Mouse (Mus musculus) liver, postnatal 0 days (tissue): ENCODE results near the gene Mag.
"Not testable (repeated sequence)": the region's sequence is repeated elsewhere in the genome, so short reads cannot be mapped to it uniquely, and the experiment has no call there.

Experiments used
- CTCF ChIP-seq: sonication (generic); IDR thresholded peaks from 2 replicates; pipeline ENCODE4 v1.5.1; 2016; ENCODE audit warnings: antibody characterized with exemption, low read depth
- EP300 ChIP-seq: IDR thresholded peaks from 2 replicates; pipeline ENCODE4 v1.6.1; 2016; ENCODE audit warnings: antibody characterized with exemption, low read depth, mild to moderate bottlenecking

DNA sequence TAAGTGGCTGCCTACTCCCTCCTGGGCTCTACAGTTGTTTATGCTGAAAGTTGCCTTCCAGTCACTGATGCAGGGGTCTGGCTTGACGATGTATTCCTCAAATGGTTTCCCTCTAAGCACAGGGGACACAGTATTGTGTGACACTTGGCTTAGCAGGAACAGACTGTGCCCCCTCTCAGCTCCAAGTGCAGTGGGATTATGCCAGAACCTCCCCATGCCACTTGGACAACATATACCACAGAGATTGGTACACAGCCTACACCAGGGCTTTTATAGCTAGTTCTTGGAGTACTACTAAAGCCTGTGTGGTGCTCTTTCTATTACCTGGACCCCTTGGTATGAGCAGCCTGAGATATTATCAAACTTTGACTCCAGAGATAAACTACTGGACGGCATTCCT lies 30.0 kb upstream of the Mag start:
- TF ChIP-seq CTCF, EP300: not testable (repeated sequence)
